Mouse (Mus musculus): Measurements from ENCODE around the gene Sele. TPM values are rescaled to one million over a fixed set of nuclear protein-coding genes. Genes with fewer than 3 reads are reported as not detected.
"Not testable (repeated sequence)": the region's sequence is repeated elsewhere in the genome, so short reads cannot be mapped to it uniquely, and the experiment has no call there.

Sele gene
- polyA plus RNA-seq (2015; fragmentation: Nextera tagmentation; extraction: Ambion mirVana), result 0.06 TPM in 1 of 2 replicates, not detected in the other

DNA sequence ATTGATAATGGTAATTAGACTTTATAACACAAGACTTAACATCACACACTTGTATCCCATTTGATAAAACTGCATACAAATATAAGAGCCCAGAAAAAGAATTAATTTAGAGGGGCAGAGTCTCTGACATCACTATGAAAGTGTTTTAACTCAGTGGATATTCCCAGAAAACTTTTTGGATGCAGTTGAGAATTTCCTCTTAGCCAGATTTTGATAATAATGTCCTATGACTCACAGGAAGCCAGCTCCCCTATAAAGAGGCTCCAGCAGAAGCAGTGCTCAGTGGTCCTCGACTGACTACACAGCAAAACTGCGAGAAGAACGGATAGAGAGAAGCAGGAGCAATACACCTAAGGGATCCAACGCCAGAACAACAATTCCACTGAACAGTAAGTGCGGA lies at the start of gene Sele:
Sele (plus strand) TSS at position 301 of the 400 bp plus-strand sequence.
- H3K4me1 ChIP-seq (replicated peaks; ENCODE audit: control insufficient read depth, insufficient read depth, low read length), result no peaks in the 10 kb centered on the region
- no peak within 1 kb of the TSS for H3K27ac ChIP-seq (ENCODE audit: low read length)
- H3K36me3 ChIP-seq (ENCODE audit: control insufficient read depth, insufficient read depth, low read length), result no peaks in the 10 kb centered on the region
- 73% methylated on average over 5 of the region's 5 CpGs for WGBS
- ATAC-seq (ENCODE audit: low read depth), result no peak
- no peak within 1 kb of the TSS for H3K9ac ChIP-seq (ENCODE audit: low read length)
- H3K4me2 ChIP-seq (ENCODE audit: low read depth, low read length), result no peak within 1 kb of the TSS
- no peaks in the 10 kb centered on the region for H3K9me3 ChIP-seq (ENCODE audit: control insufficient read depth, low read length)
- no peaks in the 10 kb centered on the region for H3K27me3 ChIP-seq (ENCODE audit: control insufficient read depth, insufficient read depth, low read depth, low read length)
- H3K4me3 ChIP-seq (ENCODE audit: low read length), result no peak within 1 kb of the TSS

DNA sequence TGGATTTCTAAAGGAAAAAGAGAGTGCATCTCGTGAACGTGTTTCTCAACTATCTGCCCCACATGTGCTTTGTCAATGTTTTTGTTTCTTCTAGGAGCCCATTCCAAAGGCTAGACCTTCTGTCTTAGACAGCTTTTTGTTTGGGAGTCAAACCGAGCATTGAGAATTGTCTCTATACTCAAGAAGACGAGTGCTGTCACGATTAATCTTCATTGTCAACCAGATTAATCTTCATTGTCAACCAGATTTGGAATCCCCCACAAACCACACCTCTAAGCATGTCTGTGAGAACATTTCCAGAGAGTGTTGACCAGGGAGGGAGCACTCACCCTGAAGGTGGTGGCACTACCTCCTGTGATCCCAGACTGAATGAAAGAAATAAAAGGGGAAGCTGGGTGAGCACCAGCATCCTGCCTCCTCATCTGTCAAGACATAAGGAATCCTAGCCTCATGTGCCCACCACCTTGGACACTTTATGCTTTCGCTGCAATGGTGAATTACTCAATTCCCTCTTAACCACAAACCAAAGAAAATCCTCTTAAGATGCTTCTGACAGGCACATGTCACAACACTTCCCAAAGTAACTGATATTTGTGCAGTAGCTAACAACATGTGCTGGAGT lies 46.1 kb upstream of the Sele start:
- no peak overlapping the region for H3K4me2 ChIP-seq (ENCODE audit: low read depth, low read length)
- H3K27ac ChIP-seq (ENCODE audit: low read length), result no peak overlapping the region
- H3K4me1 ChIP-seq (replicated peaks; ENCODE audit: control insufficient read depth, insufficient read depth, low read length), result no peaks in the 10 kb centered on the region
- no peak overlapping the region for H3K4me3 ChIP-seq (ENCODE audit: low read length)
- no peak overlapping the region for H3K9ac ChIP-seq (ENCODE audit: low read length)
- H3K9me3 ChIP-seq (ENCODE audit: control insufficient read depth, low read length), result no peaks in the 10 kb centered on the region
- H3K27me3 ChIP-seq (ENCODE audit: control insufficient read depth, insufficient read depth, low read depth, low read length), result no peaks in the 10 kb centered on the region
- no peaks in the 10 kb centered on the region for H3K36me3 ChIP-seq (ENCODE audit: control insufficient read depth, insufficient read depth, low read length)
- no peak for ATAC-seq (ENCODE audit: low read depth)
- WGBS, result 68% methylated on average over 6 of the region's 6 CpGs

DNA sequence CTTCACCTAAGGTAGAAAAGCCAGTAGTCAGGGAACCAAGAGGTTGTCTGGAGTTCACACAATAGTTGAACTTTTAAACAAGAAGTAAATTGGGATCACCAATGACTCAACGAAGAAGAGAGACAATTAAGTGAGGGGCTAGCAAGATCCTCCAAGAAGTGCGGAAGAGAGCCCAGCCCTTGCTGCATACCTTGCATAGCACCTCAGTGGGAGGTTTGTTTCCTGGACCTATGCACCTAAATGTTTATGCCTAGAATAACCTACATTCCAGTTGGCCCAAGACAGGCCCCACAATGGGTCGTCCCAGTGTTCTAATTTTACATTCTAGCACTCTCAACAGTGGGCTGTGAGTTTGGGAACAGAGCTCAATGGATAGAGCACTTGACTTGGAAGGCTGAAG lies 43.7 kb upstream of the Sele start:
- H3K4me3 ChIP-seq (ENCODE audit: low read length), result no peak overlapping the region
- no peaks in the 10 kb centered on the region for H3K27me3 ChIP-seq (ENCODE audit: control insufficient read depth, insufficient read depth, low read depth, low read length)
- no peaks in the 10 kb centered on the region for H3K9me3 ChIP-seq (ENCODE audit: control insufficient read depth, low read length)
- 61% methylated on average over 3 of the region's 3 CpGs for WGBS
- no peak overlapping the region for H3K9ac ChIP-seq (ENCODE audit: low read length)
- no peak for ATAC-seq (ENCODE audit: low read depth)
- no peak overlapping the region for H3K27ac ChIP-seq (ENCODE audit: low read length)
- H3K36me3 ChIP-seq (ENCODE audit: control insufficient read depth, insufficient read depth, low read length), result no peaks in the 10 kb centered on the region
- no peak overlapping the region for H3K4me2 ChIP-seq (ENCODE audit: low read depth, low read length)
- H3K4me1 ChIP-seq (replicated peaks; ENCODE audit: control insufficient read depth, insufficient read depth, low read length), result no peaks in the 10 kb centered on the region

DNA sequence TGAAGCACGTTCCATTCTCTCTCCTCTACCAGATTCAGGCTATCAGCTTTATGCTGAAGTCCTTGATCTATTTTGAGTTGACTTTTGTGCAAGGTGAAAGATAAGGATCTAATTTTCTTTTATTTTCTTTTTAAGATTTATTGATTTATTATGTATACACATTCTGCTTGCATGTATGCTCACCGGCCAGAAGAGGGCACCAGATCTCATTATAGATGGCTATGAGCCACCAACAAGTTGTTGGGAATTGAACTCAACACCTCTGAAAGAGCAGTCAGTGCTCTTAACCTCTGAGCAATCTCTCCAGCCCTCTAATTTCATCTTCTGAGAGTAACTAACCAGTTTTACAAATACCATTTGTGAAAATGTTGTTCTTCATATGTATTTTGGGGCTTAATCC lies 38.8 kb upstream of the Sele start:
- WGBS, result 32% methylated on average over 2 of the region's 2 CpGs
- H3K4me2 ChIP-seq (ENCODE audit: low read depth, low read length), result no peak overlapping the region
- no peak overlapping the region for H3K9ac ChIP-seq (ENCODE audit: low read length)
- H3K4me1 ChIP-seq (replicated peaks; ENCODE audit: control insufficient read depth, insufficient read depth, low read length), result no peaks in the 10 kb centered on the region
- H3K36me3 ChIP-seq (ENCODE audit: control insufficient read depth, insufficient read depth, low read length), result no peaks in the 10 kb centered on the region
- H3K27me3 ChIP-seq (ENCODE audit: control insufficient read depth, insufficient read depth, low read depth, low read length), result no peaks in the 10 kb centered on the region
- H3K4me3 ChIP-seq (ENCODE audit: low read length), result no peak overlapping the region
- H3K9me3 ChIP-seq (ENCODE audit: control insufficient read depth, low read length), result no peaks in the 10 kb centered on the region
- ATAC-seq (ENCODE audit: low read depth), result no peak
- H3K27ac ChIP-seq (ENCODE audit: low read length), result no peak overlapping the region

DNA sequence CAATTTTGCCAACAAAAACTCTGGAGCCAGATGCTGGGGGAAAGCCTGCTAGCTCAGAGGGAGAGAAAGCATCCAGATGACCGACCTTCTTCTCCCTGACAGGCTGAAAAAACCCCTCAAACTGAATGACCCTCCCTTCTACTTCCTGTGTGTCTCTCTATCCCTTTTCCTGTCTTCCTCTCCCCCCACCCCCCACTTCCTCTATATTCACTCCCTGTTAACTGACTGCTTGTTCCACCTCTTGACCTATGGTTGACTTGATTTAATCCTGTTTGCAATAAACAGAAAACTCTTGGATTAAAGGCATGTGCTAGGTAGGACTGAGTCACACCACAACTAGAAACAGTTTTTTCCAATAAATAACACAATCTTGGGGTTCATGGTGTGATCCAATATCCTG lies 33.4 kb upstream of the Sele start:
- Histone ChIP-seq H3K4me1 (replicated peaks; ENCODE audit: control insufficient read depth, insufficient read depth, low read length) (no peaks in the 10 kb centered on the region), H3K9ac (ENCODE audit: low read length) (no peak overlapping the region), H3K27me3 (ENCODE audit: control insufficient read depth, insufficient read depth, low read depth, low read length) (no peaks in the 10 kb centered on the region), H3K36me3 (ENCODE audit: control insufficient read depth, insufficient read depth, low read length) (no peaks in the 10 kb centered on the region), H3K4me2 (ENCODE audit: low read depth, low read length) (no peak overlapping the region), H3K9me3 (ENCODE audit: control insufficient read depth, low read length) (no peaks in the 10 kb centered on the region), H3K4me3 (ENCODE audit: low read length) (no peak overlapping the region), H3K27ac (ENCODE audit: low read length) (no peak overlapping the region)
- WGBS, result 52% methylated on average over 1 of the region's 1 CpGs
- ATAC-seq (ENCODE audit: low read depth), result no peak

DNA sequence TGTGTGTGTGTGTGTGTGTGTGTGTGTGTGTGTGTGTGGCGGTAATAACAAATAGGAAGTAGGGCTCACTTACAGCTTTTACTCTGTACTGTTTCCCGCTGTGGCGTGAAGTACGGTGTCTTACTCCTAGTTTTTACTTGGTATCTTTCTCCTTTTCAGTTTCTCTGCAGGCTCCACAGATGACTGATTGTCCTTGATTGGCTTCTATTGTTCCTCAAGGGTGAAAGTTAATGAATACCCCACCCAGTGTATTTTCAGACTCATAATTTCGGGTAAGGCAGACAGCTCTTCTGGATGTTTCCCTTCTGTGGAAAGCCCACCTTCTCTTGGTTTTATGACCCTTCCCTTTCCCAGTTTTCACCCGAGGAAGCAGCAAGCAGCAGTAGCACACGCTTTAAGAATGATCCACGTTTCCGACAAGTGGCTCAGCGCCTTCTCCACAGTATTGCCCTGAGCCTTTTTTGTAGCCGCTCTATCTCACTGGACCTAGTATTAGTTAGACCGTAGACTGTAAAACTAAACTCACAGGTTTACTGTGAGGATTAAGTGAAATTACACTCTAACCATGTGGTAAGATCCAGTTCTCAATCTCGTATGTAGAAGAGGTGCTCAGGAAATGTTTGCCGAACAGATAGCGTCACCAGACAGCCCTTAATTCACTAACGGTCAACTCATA lies 29.7 kb upstream of the Sele start:
- Histone ChIP-seq H3K4me3 (ENCODE audit: low read length) (no peak overlapping the region), H3K36me3 (ENCODE audit: control insufficient read depth, insufficient read depth, low read length) (no peaks in the 10 kb centered on the region), H3K4me2 (ENCODE audit: low read depth, low read length) (no peak overlapping the region), H3K4me1 (replicated peaks; ENCODE audit: control insufficient read depth, insufficient read depth, low read length) (no peaks in the 10 kb centered on the region), H3K27ac (ENCODE audit: low read length) (no peak overlapping the region), H3K27me3 (ENCODE audit: control insufficient read depth, insufficient read depth, low read depth, low read length) (no peaks in the 10 kb centered on the region), H3K9ac (ENCODE audit: low read length) (no peak overlapping the region), H3K9me3 (ENCODE audit: control insufficient read depth, low read length) (no peaks in the 10 kb centered on the region)
- 70% methylated on average over 16 of the region's 16 CpGs for WGBS
- no peak for ATAC-seq (ENCODE audit: low read depth)

DNA sequence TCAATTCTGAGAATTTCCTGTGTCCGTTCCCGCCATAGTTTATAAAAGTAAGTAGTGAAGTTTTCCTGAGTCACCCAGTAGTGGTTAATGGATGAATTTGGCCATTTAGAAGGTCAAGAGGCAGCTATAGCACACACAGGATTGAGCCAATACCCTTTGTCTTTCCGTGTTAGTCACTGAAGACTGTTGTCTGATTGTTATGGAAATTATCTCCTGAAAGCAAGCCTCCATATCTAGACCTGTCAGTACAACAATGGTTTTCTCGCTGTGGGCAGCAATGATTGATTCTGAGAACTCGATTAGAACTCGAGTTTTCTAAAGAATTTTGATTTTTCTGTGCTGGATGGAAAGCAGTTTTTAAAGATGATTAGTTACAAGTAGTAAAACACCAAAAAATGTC lies 28.2 kb upstream of the Sele start:
- Histone ChIP-seq H3K4me3 (ENCODE audit: low read length) (no peak overlapping the region), H3K4me2 (ENCODE audit: low read depth, low read length) (no peak overlapping the region), H3K36me3 (ENCODE audit: control insufficient read depth, insufficient read depth, low read length) (no peaks in the 10 kb centered on the region), H3K4me1 (replicated peaks; ENCODE audit: control insufficient read depth, insufficient read depth, low read length) (no peaks in the 10 kb centered on the region), H3K27ac (ENCODE audit: low read length) (no peak overlapping the region), H3K9ac (ENCODE audit: low read length) (no peak overlapping the region), H3K9me3 (ENCODE audit: control insufficient read depth, low read length) (no peaks in the 10 kb centered on the region), H3K27me3 (ENCODE audit: control insufficient read depth, insufficient read depth, low read depth, low read length) (no peaks in the 10 kb centered on the region)
- no peak for ATAC-seq (ENCODE audit: low read depth)
- WGBS, result 51% methylated on average over 6 of the region's 6 CpGs

DNA sequence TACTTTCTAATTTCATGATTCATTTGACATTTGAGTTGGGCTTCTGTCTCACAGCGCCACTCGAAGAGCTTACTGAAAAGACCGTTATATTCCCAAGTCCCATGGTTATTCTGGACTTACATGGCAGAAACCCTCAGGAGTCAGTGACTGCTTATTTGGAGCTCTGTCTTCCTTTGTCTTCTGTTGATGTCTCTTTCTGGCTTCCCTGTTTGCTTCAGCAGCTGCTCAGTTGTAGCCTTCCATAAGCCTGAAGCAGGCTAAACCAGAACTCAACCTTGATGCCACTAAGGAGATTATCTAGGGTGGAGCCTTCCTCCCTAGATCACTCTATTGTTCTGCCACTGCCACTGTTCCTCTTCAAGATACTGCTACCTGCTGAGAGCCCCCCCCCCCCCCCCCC lies 27.3 kb upstream of the Sele start:
- H3K4me2 ChIP-seq (ENCODE audit: low read depth, low read length); H3K9ac ChIP-seq (ENCODE audit: low read length); H3K4me3 ChIP-seq (ENCODE audit: low read length); H3K27ac ChIP-seq (ENCODE audit: low read length); H3K4me1 ChIP-seq (replicated peaks; ENCODE audit: control insufficient read depth, insufficient read depth, low read length); ATAC-seq (ENCODE audit: low read depth); H3K9me3 ChIP-seq (ENCODE audit: control insufficient read depth, low read length); H3K36me3 ChIP-seq (ENCODE audit: control insufficient read depth, insufficient read depth, low read length); H3K27me3 ChIP-seq (ENCODE audit: control insufficient read depth, insufficient read depth, low read depth, low read length): not testable (repeated sequence)
- 77% methylated on average over 3 of the region's 3 CpGs for WGBS

DNA sequence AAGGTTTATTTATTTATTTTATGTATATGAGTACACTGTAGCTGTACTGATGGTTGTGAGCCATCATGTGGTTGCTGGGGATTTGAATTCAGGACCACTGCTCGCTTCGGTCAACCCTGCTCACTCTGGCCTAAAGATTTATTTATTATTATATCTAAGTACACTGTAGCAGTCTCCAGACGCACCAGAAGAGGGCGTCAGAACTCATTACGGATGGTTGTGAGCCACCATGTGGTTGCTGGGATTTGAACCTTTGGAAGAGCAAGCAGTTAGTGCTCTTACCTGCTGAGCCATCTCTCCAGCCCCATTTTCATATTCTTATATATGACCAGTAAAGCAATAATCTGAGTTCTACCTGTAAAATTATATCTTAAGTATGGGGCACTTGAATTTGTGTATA lies 25.9 kb upstream of the Sele start:
- ATAC-seq (ENCODE audit: low read depth); H3K4me3 ChIP-seq (ENCODE audit: low read length); H3K9ac ChIP-seq (ENCODE audit: low read length); H3K36me3 ChIP-seq (ENCODE audit: control insufficient read depth, insufficient read depth, low read length); H3K4me1 ChIP-seq (replicated peaks; ENCODE audit: control insufficient read depth, insufficient read depth, low read length); H3K9me3 ChIP-seq (ENCODE audit: control insufficient read depth, low read length); H3K27me3 ChIP-seq (ENCODE audit: control insufficient read depth, insufficient read depth, low read depth, low read length); H3K27ac ChIP-seq (ENCODE audit: low read length); H3K4me2 ChIP-seq (ENCODE audit: low read depth, low read length): not testable (repeated sequence)
- WGBS, result 72% methylated on average over 5 of the region's 5 CpGs
